23 mouse cellular contexts compared by ENCODE assay signal in genomic region chr1:91557099-91557498, GRCm38 (mm10). TPM values are rescaled to one million over a fixed set of nuclear protein-coding genes. Genes with fewer than 3 reads are reported as not detected.
DNase-seq lines count a peak whose midpoint lies in the region; ATAC-seq and TF ChIP-seq lines count a peak whose summit lies in the region.
"Had no signal": no experiment of that assay in that cellular context is flagged by ENCODE, and none has a peak within 500 bp of the region (broad histone marks: within the 10 kb centered on the region; RNA-seq: fewer than 3 reads in every experiment).

No protein-coding gene starts in this region.

- DNase-seq in heart, adult 11 months = no peak
- no peak for DNase-seq in heart, adult 9 months (ENCODE audit: low spot score in 2 of 2)
- DNase-seq in MEL (ENCODE audit: low read depth, low spot score) = no peak
- DNase-seq: adrenal gland, adult 2 months; adrenal gland, postnatal 10 days; adrenal gland, postnatal 25 days; B cell, adult 2 months; cerebellum, adult 11 months; cerebellum, adult 18-20 months; cerebellum, adult 8-10 months; cerebellum, adult 9-11 months; cerebellum, postnatal 14 days; cerebellum, postnatal 36 days; forebrain, postnatal 0 days had no signal

- no peaks in the 10 kb centered on the region for H3K9me3 ChIP-seq in heart, embryonic 11.5 days (replicated peaks; ENCODE audit: control insufficient read depth, low read length)
- no peaks in the 10 kb centered on the region for H3K9me3 ChIP-seq in heart, embryonic 13.5 days
- H3K9me3 ChIP-seq in MEL (replicated peaks; ENCODE audit: insufficient read depth, low read length) = no peaks in the 10 kb centered on the region
- H3K9me3 ChIP-seq: embryonic facial prominence, embryonic 10.5 days; embryonic facial prominence, embryonic 12.5 days; forebrain, embryonic 13.5 days; forebrain, embryonic 15.5 days; G1E had no signal

- H3K27ac ChIP-seq in heart, embryonic 11.5 days (ENCODE audit: low read depth, low read length) = 0 out of 2 replicates have a peak overlapping the region, but pooled peaks have one; percentile 7
- H3K27ac ChIP-seq in heart, embryonic 13.5 days (replicated peaks) = 0 out of 2 replicates have a peak overlapping the region, but pooled peaks have one; percentile 32
- no peak overlapping the region for H3K27ac ChIP-seq in MEL (ENCODE audit: control insufficient read depth, low read depth, low read length)
- H3K27ac ChIP-seq: embryonic facial prominence, embryonic 10.5 days; embryonic facial prominence, embryonic 12.5 days; forebrain, embryonic 13.5 days; forebrain, embryonic 15.5 days had no signal

- TF ChIP-seq EP300 in MEL (IDR thresholded peaks at IDR 0.05; ENCODE audit: low read depth in 1 of 2, low read length in 2 of 2) = peak in 1 of 2 experiments; percentile 18; a peak in 1 of 4 replicates

- ATAC-seq in heart, embryonic 11.5 days (replicated peaks; ENCODE audit: insufficient number of reproducible peaks, low FRiP score, low TSS enrichment) = no peak
- no peak for ATAC-seq in heart, embryonic 13.5 days (ENCODE audit: extremely low read depth, insufficient number of reproducible peaks, low FRiP score, low TSS enrichment)
- ATAC-seq: CD4-positive, CD25-positive, alpha-beta regulatory T cell, adult 4 months; forebrain, embryonic 13.5 days; forebrain, embryonic 15.5 days; forebrain, postnatal 0 days had no signal

- no peaks in the 10 kb centered on the region for H3K79me2 ChIP-seq in MEL (ENCODE audit: control insufficient read depth, insufficient read depth, low read length, poor library complexity)

- no peak for TF ChIP-seq RAD21 in MEL (IDR thresholded peaks at IDR 0.05; ENCODE audit: low read depth, low read length)

- peaks cover 16% of the 10 kb centered on the region; the same call in 1 of the 2 replicates for H3K36me3 ChIP-seq in heart, embryonic 11.5 days (ENCODE audit: control insufficient read depth, insufficient read depth, low read length)
- H3K36me3 ChIP-seq in heart, embryonic 13.5 days = peaks cover 62% of the 10 kb centered on the region
- peaks cover 10 to 19% of the 10 kb centered on the region in 2 experiments for H3K36me3 ChIP-seq in MEL (ENCODE audit: control insufficient read depth in 1 of 2, insufficient read depth in 2 of 2, low read length in 2 of 2)

- H3K4me1 ChIP-seq in heart, embryonic 11.5 days (ENCODE audit: control insufficient read depth, insufficient read depth, low read length) = no peaks in the 10 kb centered on the region
- H3K4me1 ChIP-seq in heart, embryonic 13.5 days = no peaks in the 10 kb centered on the region
- H3K4me1 ChIP-seq in MEL (ENCODE audit: control insufficient read depth in 1 of 2, insufficient read depth in 2 of 2, low read length in 2 of 2) = peaks cover 8 to 9% of the 10 kb centered on the region in 2 experiments
- H3K4me1 ChIP-seq: embryonic facial prominence, embryonic 10.5 days; embryonic facial prominence, embryonic 12.5 days; forebrain, embryonic 13.5 days; forebrain, embryonic 15.5 days had no signal

- 48% methylated on average over 2 of the region's 2 CpGs for WGBS in heart, embryonic 11.5 days (ENCODE audit: insufficient replicate concordance)
- WGBS in heart, embryonic 13.5 days = 42% methylated on average over 2 of the region's 2 CpGs

- no peak overlapping the region for H3K4me3 ChIP-seq in heart, embryonic 11.5 days (ENCODE audit: low read depth, low read length)
- no peak overlapping the region for H3K4me3 ChIP-seq in heart, embryonic 13.5 days
- no peak overlapping the region for H3K4me3 ChIP-seq in MEL (ENCODE audit: control insufficient read depth in 1 of 2, insufficient read depth in 1 of 2, low read depth in 2 of 2, low read length in 2 of 2)
- H3K4me3 ChIP-seq: embryonic facial prominence, embryonic 10.5 days; embryonic facial prominence, embryonic 12.5 days; forebrain, embryonic 13.5 days; forebrain, embryonic 15.5 days had no signal

- H3K27me3 ChIP-seq in heart, embryonic 11.5 days (ENCODE audit: control insufficient read depth, insufficient read depth, low read length) = no peaks in the 10 kb centered on the region
- H3K27me3 ChIP-seq in heart, embryonic 13.5 days (replicated peaks) = no peaks in the 10 kb centered on the region
- no peaks in the 10 kb centered on the region for H3K27me3 ChIP-seq in MEL (ENCODE audit: control insufficient read depth in 1 of 2, insufficient read depth in 2 of 2, low read length in 2 of 2)
- H3K27me3 ChIP-seq: CH12.LX; embryonic facial prominence, embryonic 12.5 days; forebrain, embryonic 13.5 days; forebrain, embryonic 15.5 days had no signal

- no peak overlapping the region for H3K9ac ChIP-seq in heart, embryonic 11.5 days (ENCODE audit: low read depth, low read length)
- no peak overlapping the region for H3K9ac ChIP-seq in heart, embryonic 13.5 days
- no peak overlapping the region for H3K9ac ChIP-seq in MEL (ENCODE audit: control insufficient read depth, low read depth, low read length, poor library complexity, severe bottlenecking)
- H3K9ac ChIP-seq: embryonic facial prominence, embryonic 12.5 days; forebrain, embryonic 13.5 days; forebrain, embryonic 15.5 days; forebrain, postnatal 0 days had no signal

- no peak overlapping the region for H3K4me2 ChIP-seq in heart, embryonic 11.5 days
- no peak overlapping the region for H3K4me2 ChIP-seq in heart, embryonic 13.5 days
- H3K4me2 ChIP-seq: embryonic facial prominence, embryonic 12.5 days; forebrain, embryonic 13.5 days; forebrain, embryonic 15.5 days had no signal

- no peak for TF ChIP-seq CTCF in MEL (IDR thresholded peaks at IDR 0.05 in 2 of 3, conservative IDR thresholded peaks at IDR 0.05 in 1 of 3; ENCODE audit: control insufficient read depth in 1 of 3, insufficient read depth in 1 of 3, low read depth in 2 of 3, low read length in 3 of 3, poor library complexity in 1 of 3, severe bottlenecking in 1 of 3)

- no peak for TF ChIP-seq POLR2A in MEL (IDR thresholded peaks at IDR 0.05; ENCODE audit: control insufficient read depth in 1 of 2, insufficient read depth in 1 of 2, low read depth in 1 of 2, low read length in 2 of 2, poor library complexity in 1 of 2)

TF ChIP-seq in MEL, 35 proteins besides CTCF, POLR2A, EP300 and RAD21:
- TF ChIP-seq TCF12 (IDR thresholded peaks at IDR 0.05; ENCODE audit: low read depth, low read length) (0 out of 2 replicates have a peak, but pooled peaks have one; percentile 6), CHD1 (IDR thresholded peaks at IDR 0.05; ENCODE audit: low read depth, low read length) (0 out of 2 replicates have a peak, but pooled peaks have one; percentile 47), ZKSCAN1 (IDR thresholded peaks at IDR 0.05; ENCODE audit: low read depth, low read length) (peak; percentile 87), ELF1 (IDR thresholded peaks at IDR 0.05; ENCODE audit: low read depth, low read length) (peak; percentile 43), UBTF (IDR thresholded peaks at IDR 0.05; ENCODE audit: borderline replicate concordance, insufficient read depth, low read depth, low read length) (no peak), POLR2AphosphoS2 (IDR thresholded peaks at IDR 0.05; ENCODE audit: low read length) (no peak), JUND (IDR thresholded peaks at IDR 0.05; ENCODE audit: low read depth, low read length) (no peak), ZMIZ1 (IDR thresholded peaks at IDR 0.05; ENCODE audit: low read depth, low read length) (no peak), GATA1 (IDR thresholded peaks at IDR 0.05; ENCODE audit: low read depth, low read length) (peak; percentile 54), ZC3H11A (IDR thresholded peaks at IDR 0.05; ENCODE audit: low read depth, low read length) (no peak), MXI1 (IDR thresholded peaks at IDR 0.05; ENCODE audit: low read depth, low read length) (peak; percentile 47; the same call in 1 of the 2 replicates)

RNA-seq across cellular contexts. Expression of gene Asb1, which starts 16.8 kb away (rescaled TPM):
- polyA plus RNA-seq in heart, embryonic 11.5 days (2014; fragmentation: Nextera tagmentation; extraction: Ambion mirVana) = 8.9 and 9.1 TPM in 2 replicates
- 5.3 and 5.5 TPM in 2 replicates for polyA plus RNA-seq in heart, embryonic 13.5 days (2015; fragmentation: Nextera tagmentation; extraction: Ambion mirVana)
- total RNA-seq in MEL (2012; rRNA removed) = 38.4 and 41.3 TPM in 2 replicates
- polyA plus RNA-seq in MEL (2012; ENCODE audit: insufficient read depth in 1 of 2, insufficient read length in 2 of 2, low read depth in 1 of 2, low replicate concordance in 2 of 2, missing spikeins in 1 of 2) = 10 to 100 TPM in 1 of 2 experiments, not detected in 1; 37.9 TPM
